Mouse (Mus musculus) T-cell, adult 2 months (primary cell): ENCODE measurements around the gene Luc7l3.

ENCODE experiments used
- DNase-seq: peaks from one replicate; pipeline ENCODE4 v3.0.0; 2022; ENCODE audit warnings: low spot score

The Luc7l3 gene

GRCm38 (mm10) chr11:94259814-94260213 lies 62.0 kb downstream of the Luc7l3 start:
- DNase-seq = peak; percentile 31

DNA sequence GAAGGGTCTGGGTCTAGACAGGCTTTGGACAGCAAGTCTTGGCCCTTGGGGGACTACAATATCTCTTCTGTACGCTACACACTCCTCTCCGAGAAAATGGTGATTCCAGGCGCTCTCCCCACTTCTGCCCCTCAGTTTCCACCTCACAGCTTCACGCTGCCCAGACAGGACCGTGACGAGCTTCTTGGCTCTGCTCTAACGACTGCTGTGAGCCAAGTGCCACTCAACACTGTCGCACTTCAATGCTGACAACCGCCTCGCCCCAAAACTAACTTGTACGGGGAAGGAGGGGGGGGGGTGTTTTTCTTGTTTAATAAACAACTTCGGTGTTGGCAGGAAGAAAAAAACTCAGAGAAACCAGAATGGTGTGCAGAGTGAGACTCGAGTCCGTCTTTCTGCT lies 63.8 kb downstream of the Luc7l3 start:
- no peak for DNase-seq

DNA sequence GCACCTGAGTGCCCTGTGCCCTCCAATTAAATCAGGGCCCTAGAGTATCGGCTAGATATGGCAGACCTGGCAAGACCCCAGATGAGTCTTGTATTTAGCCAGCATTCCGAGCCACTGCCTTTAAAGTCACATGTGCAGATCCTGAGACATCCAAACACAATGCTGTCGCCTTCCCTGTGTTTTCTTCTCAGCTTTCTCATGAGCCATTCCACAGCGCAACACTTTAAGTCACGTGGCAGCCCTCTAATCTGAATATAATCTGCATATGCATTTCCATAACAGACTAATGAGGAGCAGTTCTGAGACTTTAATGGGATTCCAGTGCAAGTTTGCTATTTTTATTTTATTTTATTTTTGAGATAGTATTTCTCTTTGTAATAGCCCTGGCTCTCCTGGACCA lies 66.1 kb downstream of the Luc7l3 start:
- DNase-seq = no peak

DNA sequence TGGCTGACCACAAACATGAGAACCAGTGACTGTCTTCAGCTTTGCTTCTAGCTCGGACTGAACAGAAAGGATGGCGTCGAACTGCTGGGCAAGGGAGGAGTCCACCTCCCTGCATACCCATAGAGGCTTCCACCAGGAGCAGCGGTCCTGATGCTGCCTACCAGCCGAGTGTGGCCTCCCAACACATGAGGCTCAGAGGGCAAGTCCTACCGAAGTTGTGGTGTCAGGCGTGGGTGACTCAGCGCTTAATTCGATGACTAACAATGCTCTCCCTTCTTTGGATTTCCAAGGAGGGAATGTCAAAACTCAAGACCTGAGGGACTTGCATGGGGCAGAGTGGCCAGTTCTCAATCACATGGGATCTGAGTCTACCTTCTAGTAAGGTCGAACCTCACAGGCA lies 68.1 kb downstream of the Luc7l3 start:
- DNase-seq = no peak

GRCm38 (mm10) chr11:94253156-94253555 lies 68.6 kb downstream of the Luc7l3 start:
- peak; percentile 24 for DNase-seq

- no peak for DNase-seq
Observed at GRCm38 (mm10) chr11:94246789-94247061, 75.1 kb downstream of the Luc7l3 start.

DNA sequence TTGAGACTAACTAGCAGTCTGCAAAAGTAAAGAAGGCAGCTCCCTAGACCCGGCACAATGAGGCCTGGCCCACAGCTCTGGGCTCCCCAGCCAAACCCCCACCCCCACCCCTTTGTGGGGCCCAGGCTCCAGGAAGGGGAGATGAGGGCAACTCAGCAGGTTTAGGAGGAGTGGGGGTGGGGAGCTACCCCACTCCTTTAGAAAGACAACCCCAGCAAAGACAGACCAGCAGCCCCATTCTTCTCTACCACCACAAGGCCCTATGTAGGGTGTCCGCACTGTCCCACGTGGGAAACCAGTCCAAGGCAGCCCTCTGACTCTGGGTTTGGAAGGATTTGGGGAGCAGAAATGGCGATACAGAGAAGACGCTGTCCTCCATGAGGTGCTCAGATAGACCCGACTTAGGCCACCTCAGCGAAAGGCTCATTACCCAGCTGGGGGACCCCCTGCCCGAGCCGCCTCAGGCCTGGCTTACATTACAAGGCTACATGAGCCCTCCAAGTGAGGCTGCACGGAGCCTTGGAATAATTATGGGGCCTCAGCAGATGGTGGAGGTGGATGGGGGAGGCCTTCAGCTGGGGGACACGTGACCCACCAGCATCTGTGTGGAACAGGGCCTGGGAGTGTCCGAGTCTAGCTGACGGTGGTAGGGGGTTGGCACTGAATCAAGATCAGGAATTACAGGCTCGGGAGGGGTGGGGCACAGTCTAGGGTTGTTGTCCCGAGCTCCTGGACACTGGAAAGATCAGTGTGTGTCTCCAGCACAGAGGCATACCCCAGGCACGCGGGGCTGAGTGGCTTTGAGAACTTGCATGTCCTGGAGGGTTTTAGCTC lies 75.6 kb downstream of the Luc7l3 start, which contains the start of gene Wfikkn2:
TSS of gene Wfikkn2 (minus strand) at position 51 of the 834 bp plus-strand sequence.
- no peak for DNase-seq

- DNase-seq = no peak
Observed at GRCm38 (mm10) chr11:94244385-94244784, 77.4 kb downstream of the Luc7l3 start.

GRCm38 (mm10) chr11:94243422-94244180 lies 78.2 kb downstream of the Luc7l3 start:
- DNase-seq = peak; percentile 20

DNA sequence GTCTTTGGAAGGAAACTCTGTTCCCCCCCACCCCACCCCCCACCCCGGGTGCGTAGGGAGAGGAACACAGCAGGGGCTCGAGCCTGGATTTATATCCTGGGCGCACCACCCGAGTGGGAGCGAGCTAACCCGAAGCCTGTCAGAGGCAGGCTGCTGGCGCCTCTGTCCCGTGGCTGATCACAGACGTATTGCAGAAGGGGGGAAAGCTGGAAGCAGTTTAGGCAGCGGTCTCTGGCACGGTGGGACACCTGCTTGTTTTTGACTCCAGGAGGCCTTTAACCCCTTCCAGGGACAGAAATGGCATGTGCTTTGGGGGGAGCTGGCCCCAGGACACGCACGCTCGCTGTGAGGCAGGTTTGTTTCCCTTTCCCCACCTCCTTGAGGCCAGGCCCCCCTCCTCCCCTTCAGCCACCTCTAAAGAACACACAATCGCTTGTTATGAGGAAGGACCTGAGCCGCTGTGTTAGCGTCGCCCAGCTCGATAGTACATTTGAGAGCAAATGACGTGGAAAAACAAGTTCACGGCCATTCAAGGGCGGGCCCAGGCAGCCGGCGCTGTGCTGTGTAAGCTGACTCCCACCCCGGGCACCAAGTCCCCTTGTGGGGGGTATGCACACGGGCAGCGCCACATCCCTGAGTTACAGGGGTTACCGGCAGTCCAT lies 78.9 kb downstream of the Luc7l3 start:
- peak; percentile 27 for DNase-seq

- DNase-seq = no peak
Observed at GRCm38 (mm10) chr11:94239706-94240105, 82.1 kb downstream of the Luc7l3 start.

DNA sequence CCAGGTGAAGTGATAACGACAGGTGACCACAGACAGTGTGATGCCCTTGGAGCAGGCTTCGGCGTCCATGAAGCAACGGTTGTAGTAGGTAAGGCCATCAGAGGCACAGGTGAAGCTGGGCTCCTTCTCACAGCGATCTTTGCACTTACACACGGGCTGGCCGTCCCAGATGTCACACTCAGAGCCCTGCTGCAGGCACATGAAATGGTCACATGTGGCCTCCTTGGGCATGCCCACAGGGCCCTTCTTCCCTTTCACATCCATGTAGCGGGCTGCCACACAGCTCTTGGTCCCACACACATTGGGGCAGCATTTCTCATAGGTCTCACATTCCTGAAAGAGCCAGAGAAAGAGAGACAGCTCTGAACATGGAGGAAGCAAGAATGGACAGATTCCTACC lies 83.0 kb downstream of the Luc7l3 start:
- DNase-seq = no peak
